Mouse (Mus musculus) neural tube, embryonic 15.5 days (tissue): ENCODE results near the gene Vps45. TPM values are rescaled to one million over a fixed set of nuclear protein-coding genes. Genes with fewer than 3 reads are reported as not detected.
"Not testable (repeated sequence)": the region's sequence is repeated elsewhere in the genome, so short reads cannot be mapped to it uniquely, and the experiment has no call there.

Source experiments
- ATAC-seq: fragments of 200-750 bp; cut with Nextera tagmentation; 2 replicates; pipeline ENCODE4 v1.8.0; 2017; ENCODE audit warnings: mild to moderate bottlenecking, moderate TSS enrichment, moderate library complexity; ENCODE audit not compliant: low FRiP score
- H3K27ac ChIP-seq: fragments of 300-500 bp; sonication (generic); replicated peaks from 2 replicates; pipeline ENCODE4 v1.5.1; 2015; ENCODE audit warnings: mild to moderate bottlenecking, inconsistent platforms
- H3K27me3 ChIP-seq: fragments of 300-500 bp; sonication (generic); replicated peaks from 2 replicates; pipeline ENCODE4 v1.6.1; 2015; ENCODE audit warnings: inconsistent platforms
- H3K36me3 ChIP-seq: fragments of 300-500 bp; sonication (generic); 2 replicates; pipeline ENCODE4 v1.6.1; 2015; ENCODE audit warnings: inconsistent platforms
- H3K4me1 ChIP-seq: fragments of 300-500 bp; sonication (generic); 2 replicates; pipeline ENCODE4 v1.6.1; 2015; ENCODE audit warnings: inconsistent platforms
- H3K4me2 ChIP-seq: fragments of 300-500 bp; sonication (generic); 2 replicates; pipeline ENCODE4 v1.6.1; 2015; ENCODE audit warnings: inconsistent platforms, mild to moderate bottlenecking, moderate library complexity
- H3K4me3 ChIP-seq: fragments of 300-500 bp; sonication (generic); replicated peaks from 2 replicates; pipeline ENCODE4 v1.5.1; 2015; ENCODE audit warnings: mild to moderate bottlenecking, inconsistent platforms
- H3K9ac ChIP-seq: fragments of 300-500 bp; sonication (generic); replicated peaks from 2 replicates; pipeline ENCODE4 v1.6.1; 2015; ENCODE audit warnings: mild to moderate bottlenecking, inconsistent platforms
- H3K9me3 ChIP-seq: fragments of 300-500 bp; sonication (generic); replicated peaks from 2 replicates; pipeline ENCODE4 v1.6.1; 2016; ENCODE audit warnings: inconsistent platforms
- WGBS: fragments of 180-500 bp; shearing (Covaris S2); methylation state at CpG from one replicate; pipeline ENCODE4 v1.1.7; 2015; ENCODE audit warnings: mixed read lengths; 5-methylcytosine and 5-hydroxymethylcytosine counted together
- polyA plus RNA-seq: library from polyadenylated mRNA; unstranded; fragments of >200 nt; fragmentation: Nextera tagmentation; extraction: Ambion mirVana; gene quantifications from 2 replicates; pipeline ENCODE4 v1.2.1, GENCODE M21; 2015

Vps45 gene
- polyA plus RNA-seq, 1 experiment from 2014 or later: 67.8 TPM

DNA sequence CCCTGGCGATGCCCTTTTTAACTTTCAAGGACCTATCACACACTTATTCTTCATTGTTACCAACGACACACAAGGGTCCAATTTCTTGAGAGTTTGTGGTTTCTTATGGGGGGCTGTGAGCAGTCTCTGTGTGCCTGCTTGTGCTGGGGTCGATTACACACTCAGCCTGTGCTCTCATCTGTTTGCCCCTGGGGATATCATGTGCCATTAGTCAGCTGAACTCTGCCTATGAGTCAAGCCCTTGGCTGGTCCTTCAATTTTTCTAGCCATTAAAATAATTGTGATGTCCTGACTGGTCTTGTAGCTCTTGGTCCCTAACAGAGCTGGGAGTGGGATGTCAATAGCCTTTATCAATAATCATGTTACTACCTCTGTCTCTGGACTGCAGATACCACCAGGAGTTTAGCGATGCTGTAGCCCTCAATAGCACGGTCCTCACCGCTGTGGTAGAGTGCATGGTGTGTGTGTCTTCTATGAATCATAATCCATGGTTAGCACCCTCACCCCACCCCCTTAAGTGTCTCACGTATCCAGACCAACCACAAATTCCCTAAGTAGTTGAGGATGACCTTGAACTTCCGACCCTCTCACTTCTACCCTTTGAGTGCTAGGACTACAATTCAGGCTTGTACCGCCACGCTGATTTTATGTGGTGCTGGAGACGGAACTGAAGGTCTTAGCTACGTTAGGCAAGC is 77.8 kb downstream of the Vps45 start:
- Histone ChIP-seq H3K4me2 (no peak overlapping the region), H3K27ac (no peak overlapping the region), H3K4me3 (no peak overlapping the region), H3K36me3 (no peaks in the 10 kb centered on the region), H3K4me1 (peaks cover 9% of the 10 kb centered on the region), H3K9ac (no peak overlapping the region), H3K9me3 (no peaks in the 10 kb centered on the region), H3K27me3 (no peaks in the 10 kb centered on the region)
- WGBS: 85% methylated on average over 12 of the region's 12 CpGs
- ATAC-seq: no peak

DNA sequence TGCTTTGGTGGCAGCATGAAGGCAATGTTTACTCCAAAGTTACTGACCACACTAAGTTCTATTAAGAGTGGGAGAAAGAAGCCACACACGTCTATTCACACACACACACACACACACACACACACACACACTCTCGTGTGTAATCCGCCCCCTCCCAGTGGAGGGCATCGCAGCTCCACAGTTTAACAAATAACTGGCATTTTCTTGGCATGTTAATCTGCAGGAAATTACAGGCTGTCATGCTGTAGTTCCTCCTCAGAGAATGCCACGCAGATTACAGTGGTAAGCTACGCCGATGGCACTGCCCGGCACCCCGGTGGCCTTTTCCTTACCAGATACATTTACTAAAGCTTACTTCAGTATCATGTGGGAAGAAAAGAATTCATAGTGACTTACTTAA is 80.0 kb downstream of the Vps45 start:
- H3K4me3 ChIP-seq: no peak overlapping the region
- H3K4me1 ChIP-seq: peaks cover 3% of the 10 kb centered on the region
- no peak for ATAC-seq
- H3K36me3 ChIP-seq: no peaks in the 10 kb centered on the region
- no peaks in the 10 kb centered on the region for H3K27me3 ChIP-seq
- H3K4me2 ChIP-seq: no peak overlapping the region
- 77% methylated on average over 9 of the region's 9 CpGs for WGBS
- no peak overlapping the region for H3K27ac ChIP-seq
- no peak overlapping the region for H3K9ac ChIP-seq
- H3K9me3 ChIP-seq: no peaks in the 10 kb centered on the region

DNA sequence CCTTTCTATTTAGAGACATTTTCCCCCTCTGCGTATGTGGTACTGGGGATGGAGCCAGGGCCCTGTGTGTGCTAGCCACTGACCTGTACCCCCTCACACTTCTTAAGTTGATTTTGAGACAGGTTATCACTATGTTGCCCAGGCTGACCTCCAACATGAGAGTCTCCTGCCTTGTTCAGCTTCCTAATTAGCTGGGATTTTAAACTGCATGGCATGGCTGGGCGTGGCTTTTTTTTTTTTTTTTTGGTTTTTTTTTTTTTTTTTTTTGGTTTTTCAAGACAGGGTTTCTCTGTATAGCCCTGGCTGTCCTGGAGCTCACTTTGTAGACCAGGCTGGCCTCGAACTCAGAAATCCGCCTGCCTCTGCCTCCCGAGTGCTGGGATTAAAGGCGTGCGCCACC is 80.7 kb downstream of the Vps45 start:
- WGBS: 95% methylated on average over 7 of the region's 7 CpGs
- H3K9me3 ChIP-seq, H3K27me3 ChIP-seq: not testable (repeated sequence)

GRCm38 (mm10) chr3:95977079-95977478 is 81.2 kb downstream of the Vps45 start:
- H3K4me3 ChIP-seq: no peak overlapping the region
- no peak overlapping the region for H3K27ac ChIP-seq
- no peaks in the 10 kb centered on the region for H3K9me3 ChIP-seq
- WGBS: 70% methylated on average over 3 of the region's 3 CpGs
- H3K4me1 ChIP-seq: peaks cover 10% of the 10 kb centered on the region
- H3K36me3 ChIP-seq: no peaks in the 10 kb centered on the region
- no peak overlapping the region for H3K9ac ChIP-seq
- ATAC-seq: no peak
- H3K27me3 ChIP-seq: no peaks in the 10 kb centered on the region
- H3K4me2 ChIP-seq: no peak overlapping the region

More for the DNA sequence above, 80.7 kb downstream of the Vps45 start:
- not testable (repeated sequence) for ATAC-seq, H3K36me3 ChIP-seq, H3K27ac ChIP-seq, H3K9ac ChIP-seq, H3K4me2 ChIP-seq, H3K4me3 ChIP-seq
- peaks cover 10% of the 10 kb centered on the region for H3K4me1 ChIP-seq

- peaks cover 10% of the 10 kb centered on the region for H3K4me1 ChIP-seq
- no peaks in the 10 kb centered on the region for H3K27me3 ChIP-seq
- 2% methylated on average over 34 of the region's 34 CpGs for WGBS
- H3K4me2 ChIP-seq: peak overlapping the region; percentile 63
- H3K4me3 ChIP-seq: peak overlapping the region; percentile 33
- peak overlapping the region; percentile 47 for H3K9ac ChIP-seq
- H3K9me3 ChIP-seq: no peaks in the 10 kb centered on the region
- H3K27ac ChIP-seq: peak overlapping the region; percentile 66
- no peaks in the 10 kb centered on the region for H3K36me3 ChIP-seq
- ATAC-seq: peak; percentile 93
These were observed 85.2 kb downstream of the Vps45 start for GRCm38 (mm10) chr3:95972873-95973634.

- WGBS: 71% methylated on average over 12 of the region's 12 CpGs
- Histone ChIP-seq H3K27ac (peak overlapping the region; percentile 66), H3K4me2 (peak overlapping the region; percentile 63), H3K9ac (peak overlapping the region; percentile 47), H3K4me3 (peak overlapping the region; percentile 33), H3K36me3 (no peaks in the 10 kb centered on the region), H3K4me1 (peaks cover 10% of the 10 kb centered on the region), H3K27me3 (no peaks in the 10 kb centered on the region), H3K9me3 (no peaks in the 10 kb centered on the region)
- ATAC-seq: no peak
These were observed 85.9 kb downstream of the Vps45 start for GRCm38 (mm10) chr3:95972251-95972872.

DNA sequence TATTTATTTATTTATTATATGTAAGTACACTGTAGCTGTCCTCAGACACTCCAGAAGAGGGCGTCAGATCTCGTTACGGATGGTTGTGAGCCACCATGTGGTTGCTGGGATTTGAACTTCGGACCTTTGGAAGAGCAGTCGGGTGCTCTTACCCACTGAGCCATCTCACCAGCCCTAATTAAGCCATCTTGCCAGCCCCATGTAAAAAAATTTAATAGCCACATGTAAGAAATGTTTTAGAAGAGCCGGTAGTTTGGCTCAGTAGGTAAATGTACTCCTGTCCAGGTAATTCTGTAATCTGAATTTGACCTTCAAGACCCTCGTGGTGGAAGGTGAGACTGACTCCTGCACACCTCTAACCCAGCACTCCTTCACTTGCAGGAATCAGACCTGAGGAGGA is 87.6 kb downstream of the Vps45 start:
- not testable (repeated sequence) for H3K27me3 ChIP-seq, H3K9ac ChIP-seq, H3K27ac ChIP-seq, H3K36me3 ChIP-seq, H3K4me2 ChIP-seq, ATAC-seq, H3K9me3 ChIP-seq, H3K4me3 ChIP-seq
- peaks cover 16% of the 10 kb centered on the region for H3K4me1 ChIP-seq
- WGBS: 61% methylated on average over 7 of the region's 7 CpGs

DNA sequence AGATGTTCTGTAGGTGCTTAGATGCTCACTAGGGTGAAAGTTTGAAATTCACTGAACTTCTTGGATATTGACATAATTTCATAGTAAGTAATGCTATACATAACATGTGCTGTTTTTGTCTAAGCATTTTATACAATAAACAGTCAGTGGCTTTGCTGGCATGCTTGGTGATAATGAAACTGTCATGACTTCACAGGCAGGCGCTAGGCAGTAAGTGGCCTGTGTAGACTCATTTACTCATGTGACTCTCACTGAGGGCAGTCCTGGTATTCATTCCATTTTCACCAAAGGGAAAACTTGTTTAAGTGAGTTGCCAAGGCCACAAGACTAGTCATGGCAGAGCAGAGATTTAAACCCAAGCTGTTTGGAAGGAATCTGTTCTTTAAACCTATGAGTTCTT is 89.0 kb downstream of the Vps45 start:
- Histone ChIP-seq H3K9me3 (no peaks in the 10 kb centered on the region), H3K9ac (no peak overlapping the region), H3K27ac (no peak overlapping the region), H3K27me3 (no peaks in the 10 kb centered on the region), H3K4me3 (no peak overlapping the region), H3K4me1 (peaks cover 16% of the 10 kb centered on the region), H3K36me3 (no peaks in the 10 kb centered on the region), H3K4me2 (no peak overlapping the region)
- whole genome bisulfite sequencing: 86% methylated on average over 1 of the region's 1 CpGs
- ATAC-seq: no peak

DNA sequence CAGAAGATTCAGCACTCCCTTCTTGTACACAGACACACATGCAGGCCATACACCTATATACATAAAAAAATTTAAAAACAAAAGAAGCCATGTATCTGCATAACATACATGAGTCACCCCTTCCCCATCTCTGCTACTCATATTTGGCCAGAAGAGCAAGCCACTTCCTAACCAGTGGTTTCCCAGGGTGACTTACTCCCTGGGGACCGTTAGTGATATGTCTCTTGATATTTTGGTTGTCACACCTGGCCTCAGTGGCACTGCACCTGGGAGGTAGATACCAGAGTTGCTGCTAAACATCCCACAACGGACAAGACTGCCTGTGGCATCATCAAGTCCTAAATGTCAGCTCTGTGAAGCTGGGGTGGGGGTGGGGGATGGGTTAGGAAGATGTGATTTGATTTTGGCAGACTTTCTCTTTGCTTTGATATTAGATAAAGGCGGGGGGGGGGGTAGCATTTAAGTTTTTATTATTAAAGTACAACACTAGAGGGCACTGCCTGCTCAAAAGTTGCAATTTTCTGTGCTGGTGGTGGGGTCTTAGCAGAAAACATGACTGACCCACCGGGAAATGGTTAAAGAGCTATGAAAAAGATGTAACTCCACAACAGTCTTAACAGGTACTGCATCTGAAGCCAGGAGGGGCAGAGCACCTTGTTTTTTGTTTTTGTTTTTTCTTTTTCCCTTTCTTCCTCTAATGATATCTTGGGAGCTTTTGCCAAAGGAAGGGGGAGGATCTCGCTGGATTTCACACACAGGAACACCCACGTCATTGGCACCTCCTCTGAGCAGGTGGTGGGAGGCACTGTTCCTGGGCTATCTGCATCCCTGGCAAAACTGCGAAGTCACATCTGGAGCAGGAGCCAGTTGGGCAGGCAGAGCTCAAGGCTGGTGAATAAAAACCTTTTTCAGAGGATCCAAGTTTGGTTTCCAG is 92.5 kb downstream of the Vps45 start:
- peak; percentile 68 for ATAC-seq
- H3K36me3 ChIP-seq: no peaks in the 10 kb centered on the region
- peak overlapping the region; percentile 55 for H3K4me2 ChIP-seq
- peak overlapping the region; percentile 28 for H3K4me3 ChIP-seq
- H3K9me3 ChIP-seq: no peaks in the 10 kb centered on the region
- H3K4me1 ChIP-seq: peaks cover 6% of the 10 kb centered on the region
- H3K27ac ChIP-seq: no peak overlapping the region
- no peaks in the 10 kb centered on the region for H3K27me3 ChIP-seq
- 11% methylated on average over 7 of the region's 7 CpGs for WGBS
- H3K9ac ChIP-seq: peak overlapping the region; percentile 41; the same call in 1 of the 2 replicates

DNA sequence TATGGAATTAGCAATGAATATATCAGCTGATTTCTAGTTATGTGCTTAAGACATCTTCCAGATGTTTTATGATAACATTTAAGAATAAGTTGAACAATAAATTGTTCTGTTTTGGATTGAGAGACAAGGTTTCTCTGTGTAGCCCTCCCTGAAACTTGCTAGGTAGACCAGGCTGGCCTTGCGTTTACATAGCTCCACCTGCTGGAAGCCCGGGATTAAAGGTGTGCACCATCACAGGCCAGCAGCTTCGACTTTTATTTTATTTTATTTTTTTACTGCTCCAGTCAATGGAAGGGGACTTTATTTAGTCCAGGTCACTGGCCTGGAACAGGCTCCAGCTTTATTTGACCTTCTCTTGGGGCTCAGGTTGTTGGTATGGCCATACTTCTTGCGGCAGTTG is 94.6 kb downstream of the Vps45 start:
- peaks cover 6% of the 10 kb centered on the region for H3K4me1 ChIP-seq
- H3K9ac ChIP-seq: no peak overlapping the region
- no peak overlapping the region for H3K27ac ChIP-seq
- ATAC-seq: no peak
- H3K4me2 ChIP-seq: no peak overlapping the region
- WGBS: 47% methylated on average over 4 of the region's 4 CpGs
- no peaks in the 10 kb centered on the region for H3K36me3 ChIP-seq
- no peak overlapping the region for H3K4me3 ChIP-seq
- no peaks in the 10 kb centered on the region for H3K9me3 ChIP-seq
- no peaks in the 10 kb centered on the region for H3K27me3 ChIP-seq

DNA sequence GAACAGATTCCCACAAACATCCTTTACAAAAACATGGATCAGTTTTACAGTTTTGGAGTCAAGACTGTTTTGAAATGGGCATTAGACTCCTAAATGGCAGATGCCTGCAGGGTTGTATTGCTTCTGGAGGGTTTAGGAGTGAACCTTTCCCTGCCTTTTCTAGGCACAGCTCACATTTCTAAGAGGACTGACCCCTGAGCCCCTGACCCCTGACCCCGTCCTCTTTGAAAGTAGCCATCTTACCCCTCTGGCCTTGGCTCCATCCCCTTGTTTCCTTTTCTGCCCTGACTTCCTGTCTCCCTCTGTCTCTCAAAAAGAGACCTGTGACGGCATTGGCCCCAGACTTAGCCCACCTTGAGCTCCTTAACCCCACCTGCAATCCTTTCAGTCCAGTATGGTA is 95.0 kb downstream of the Vps45 start:
- H3K9ac ChIP-seq: no peak overlapping the region
- no peak overlapping the region for H3K4me2 ChIP-seq
- ATAC-seq: no peak
- no peaks in the 10 kb centered on the region for H3K27me3 ChIP-seq
- no peak overlapping the region for H3K4me3 ChIP-seq
- 55% methylated on average over 2 of the region's 2 CpGs for WGBS
- H3K4me1 ChIP-seq: peaks cover 6% of the 10 kb centered on the region
- H3K9me3 ChIP-seq: no peaks in the 10 kb centered on the region
- H3K36me3 ChIP-seq: no peaks in the 10 kb centered on the region
- H3K27ac ChIP-seq: no peak overlapping the region
